Mouse (Mus musculus) intestine, postnatal 0 days (tissue): ENCODE data around the gene Syn3. TPM values are rescaled to one million over a fixed set of nuclear protein-coding genes. Genes with fewer than 3 reads are reported as not detected.

Source experiments
- ATAC-seq: fragments of 200-750 bp; cut with Nextera tagmentation; 2 replicates; pipeline ENCODE4 v1.8.0; 2017; ENCODE audit warnings: mild to moderate bottlenecking, moderate TSS enrichment, moderate library complexity
- H3K27ac ChIP-seq: fragments of 300-500 bp; sonication (generic); 2 replicates; pipeline ENCODE4 v1.5.1; 2014; ENCODE audit warnings: mild to moderate bottlenecking, low read depth, low read length, moderate library complexity
- H3K27me3 ChIP-seq: fragments of 300-500 bp; sonication (generic); replicated peaks from 2 replicates; pipeline ENCODE4 v1.6.1; 2014; ENCODE audit warnings: low read length, mixed read lengths; ENCODE audit not compliant: control insufficient read depth, insufficient read depth
- H3K36me3 ChIP-seq: fragments of 300-500 bp; sonication (generic); 2 replicates; pipeline ENCODE4 v1.6.1; 2014; ENCODE audit warnings: mild to moderate bottlenecking, moderate library complexity; ENCODE audit not compliant: control insufficient read depth, insufficient read depth
- H3K4me1 ChIP-seq: fragments of 300-500 bp; sonication (generic); replicated peaks from 2 replicates; pipeline ENCODE4 v1.6.1; 2014; ENCODE audit warnings: antibody characterized with exemption, low read length, mixed read lengths; ENCODE audit not compliant: control insufficient read depth, insufficient read depth
- H3K4me2 ChIP-seq: fragments of 300-500 bp; sonication (generic); replicated peaks from 2 replicates; pipeline ENCODE4 v1.6.1; 2014; ENCODE audit warnings: low read depth, mild to moderate bottlenecking, moderate library complexity
- H3K4me3 ChIP-seq: fragments of 300-500 bp; sonication (generic); 2 replicates; pipeline ENCODE4 v1.5.1; 2014; ENCODE audit warnings: low read depth, low read length
- H3K9ac ChIP-seq: fragments of 300-500 bp; sonication (generic); 2 replicates; pipeline ENCODE4 v1.6.1; 2014; ENCODE audit warnings: mild to moderate bottlenecking, low read depth, low read length
- H3K9me3 ChIP-seq: fragments of 300-500 bp; sonication (generic); 2 replicates; pipeline ENCODE4 v1.6.1; 2016; ENCODE audit warnings: mixed run types; ENCODE audit not compliant: control insufficient read depth
- CTCF ChIP-seq: sonication (generic); IDR thresholded peaks from 2 replicates; pipeline ENCODE4 v1.5.1; 2016; ENCODE audit warnings: low read depth, mild to moderate bottlenecking, control low read depth, antibody characterized with exemption, moderate library complexity
- WGBS: fragments of 180-500 bp; shearing (Covaris S2); extraction: QIAGEN DNeasy Blood & Tissue Kit; methylation state at CpG from one replicate; pipeline ENCODE4 v1.1.7; 2014; 5-methylcytosine and 5-hydroxymethylcytosine counted together
- polyA plus RNA-seq: library from polyadenylated mRNA; unstranded; fragments of >200 nt; fragmentation: Nextera tagmentation; extraction: Ambion mirVana; gene quantifications from 2 replicates; pipeline ENCODE4 v1.2.1, GENCODE M21; 2015

Gene Syn3
- polyA plus RNA-seq, 1 experiment from 2014 or later: 1.1 TPM

DNA sequence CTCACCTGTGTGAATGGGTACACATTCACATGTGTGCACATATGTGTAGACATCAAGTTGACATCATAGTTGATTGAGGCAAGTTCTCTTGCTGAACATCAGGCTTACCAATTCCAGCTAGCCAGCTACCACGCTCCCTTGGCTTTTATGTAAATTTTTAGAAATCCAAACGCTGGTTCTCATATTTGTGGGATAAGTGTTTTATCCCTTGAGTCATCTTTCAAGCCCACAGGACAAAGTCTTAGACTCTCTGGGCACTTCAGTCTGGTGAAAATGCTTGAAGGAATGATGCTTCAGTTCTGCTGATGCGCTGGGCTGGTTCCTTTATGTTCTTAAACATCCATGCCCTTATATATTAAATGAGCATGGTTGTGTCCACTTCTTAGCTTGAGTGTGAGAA, 279.7 kb downstream of the Syn3 start:
- 81% methylated on average over 3 of the region's 3 CpGs for WGBS
- no peak overlapping the region for H3K27ac ChIP-seq
- no peak overlapping the region for H3K9ac ChIP-seq
- ATAC-seq: no peak
- no peaks in the 10 kb centered on the region for H3K36me3 ChIP-seq
- no peak overlapping the region for H3K4me3 ChIP-seq
- no peak overlapping the region for H3K4me2 ChIP-seq
- no peaks in the 10 kb centered on the region for H3K4me1 ChIP-seq
- no peak for TF ChIP-seq CTCF
- H3K9me3 ChIP-seq: no peaks in the 10 kb centered on the region
- H3K27me3 ChIP-seq: no peaks in the 10 kb centered on the region

DNA sequence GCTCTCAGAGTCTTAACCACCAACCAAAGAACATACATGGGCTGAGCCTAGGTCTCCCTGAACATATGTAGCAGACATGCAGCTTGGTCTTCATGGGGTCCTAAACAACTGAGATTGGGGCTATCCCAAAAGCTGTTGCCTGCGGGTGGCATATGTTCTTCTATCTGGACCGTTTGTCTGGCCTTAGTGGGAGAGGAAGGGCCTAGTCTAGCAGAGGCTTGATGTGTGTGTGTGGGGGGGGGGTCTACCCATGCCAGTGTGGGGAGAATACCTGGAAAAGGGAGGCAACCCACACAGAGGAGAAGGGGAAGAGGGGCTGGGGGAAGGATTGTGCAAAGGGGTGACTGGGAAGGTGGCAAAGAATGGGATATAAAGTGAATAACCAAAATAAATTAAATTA, 281.9 kb downstream of the Syn3 start:
- no peak for TF ChIP-seq CTCF
- Histone ChIP-seq H3K27me3 (no peaks in the 10 kb centered on the region), H3K27ac (no peak overlapping the region), H3K4me3 (no peak overlapping the region), H3K4me1 (no peaks in the 10 kb centered on the region), H3K36me3 (no peaks in the 10 kb centered on the region), H3K9ac (no peak overlapping the region), H3K4me2 (no peak overlapping the region), H3K9me3 (no peaks in the 10 kb centered on the region)
- 82% methylated on average over 2 of the region's 2 CpGs for WGBS
- ATAC-seq: no peak

DNA sequence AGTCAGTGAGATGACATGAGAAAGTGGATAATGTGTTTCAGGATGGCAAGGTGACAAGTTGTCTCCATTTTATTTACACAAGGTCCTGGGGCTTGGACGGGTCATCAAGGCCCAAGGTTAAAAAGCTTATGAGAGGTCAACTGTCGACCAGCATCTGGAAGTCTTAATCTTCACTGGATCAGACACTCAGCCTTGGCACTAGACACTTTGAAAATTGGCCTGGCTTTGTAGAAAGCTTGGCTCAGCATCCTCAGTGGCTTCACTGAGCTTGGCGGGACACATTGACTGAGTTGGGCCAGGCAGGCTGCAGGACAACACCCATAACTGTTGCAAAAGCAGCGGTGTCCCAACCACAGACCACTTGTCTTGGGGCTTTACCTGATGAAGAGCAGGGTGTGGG, 286.6 kb downstream of the Syn3 start:
- no peaks in the 10 kb centered on the region for H3K27me3 ChIP-seq
- no peak overlapping the region for H3K9ac ChIP-seq
- no peak overlapping the region for H3K4me2 ChIP-seq
- TF ChIP-seq CTCF: no peak
- no peaks in the 10 kb centered on the region for H3K4me1 ChIP-seq
- no peak overlapping the region for H3K27ac ChIP-seq
- no peak for ATAC-seq
- WGBS: 63% methylated on average over 4 of the region's 4 CpGs
- H3K4me3 ChIP-seq: no peak overlapping the region
- H3K9me3 ChIP-seq: no peaks in the 10 kb centered on the region
- H3K36me3 ChIP-seq: no peaks in the 10 kb centered on the region

DNA sequence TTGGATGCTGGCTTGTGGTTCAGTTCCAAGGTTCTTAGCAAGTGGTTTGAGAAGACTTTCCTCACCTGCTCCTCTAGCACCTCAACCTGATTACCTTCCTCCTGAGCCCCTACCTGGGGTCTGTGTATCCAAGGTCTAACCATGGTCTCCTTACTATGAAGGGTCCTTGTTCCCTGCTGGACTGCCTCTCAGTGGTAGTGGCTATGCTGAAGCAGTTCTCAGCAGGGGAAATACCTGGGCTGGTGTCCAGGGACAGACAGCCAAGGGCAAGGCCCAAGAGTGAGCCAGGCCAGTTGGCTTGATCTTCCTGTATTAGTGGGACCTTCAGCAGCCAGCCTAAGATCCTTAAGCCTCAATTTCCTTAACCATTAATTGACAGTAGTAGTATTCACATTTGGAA, 294.8 kb downstream of the Syn3 start:
- TF ChIP-seq CTCF: no peak
- H3K9ac ChIP-seq: no peak overlapping the region
- H3K36me3 ChIP-seq: no peaks in the 10 kb centered on the region
- H3K4me1 ChIP-seq: no peaks in the 10 kb centered on the region
- H3K4me2 ChIP-seq: no peak overlapping the region
- no peaks in the 10 kb centered on the region for H3K9me3 ChIP-seq
- H3K27ac ChIP-seq: no peak overlapping the region
- ATAC-seq: no peak
- no peak overlapping the region for H3K4me3 ChIP-seq
- H3K27me3 ChIP-seq: no peaks in the 10 kb centered on the region

DNA sequence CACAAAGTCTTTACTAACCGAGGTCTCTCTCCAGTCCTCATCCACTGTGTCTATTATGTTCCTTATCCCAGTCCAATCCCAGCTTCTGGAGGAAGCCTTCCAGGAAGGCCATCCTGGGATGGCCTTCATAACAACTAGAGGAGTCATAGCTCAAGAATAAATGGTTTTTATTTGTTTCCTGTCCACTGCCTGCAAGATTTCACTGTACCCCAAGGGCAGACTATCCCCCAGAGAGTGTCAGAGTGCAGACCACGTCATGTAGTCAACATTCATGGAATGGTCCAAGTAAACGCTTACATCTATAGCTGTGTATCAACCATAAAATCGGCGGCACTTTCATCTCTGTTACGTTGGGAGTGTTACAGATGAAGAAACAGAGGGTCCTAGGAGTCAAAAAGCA, 295.5 kb downstream of the Syn3 start:
- WGBS: 84% methylated on average over 6 of the region's 6 CpGs
- Histone ChIP-seq H3K36me3 (no peaks in the 10 kb centered on the region), H3K4me3 (no peak overlapping the region), H3K27ac (no peak overlapping the region), H3K9me3 (no peaks in the 10 kb centered on the region), H3K4me2 (no peak overlapping the region), H3K27me3 (no peaks in the 10 kb centered on the region), H3K4me1 (no peaks in the 10 kb centered on the region), H3K9ac (no peak overlapping the region)
- ATAC-seq: no peak
- no peak for TF ChIP-seq CTCF

DNA sequence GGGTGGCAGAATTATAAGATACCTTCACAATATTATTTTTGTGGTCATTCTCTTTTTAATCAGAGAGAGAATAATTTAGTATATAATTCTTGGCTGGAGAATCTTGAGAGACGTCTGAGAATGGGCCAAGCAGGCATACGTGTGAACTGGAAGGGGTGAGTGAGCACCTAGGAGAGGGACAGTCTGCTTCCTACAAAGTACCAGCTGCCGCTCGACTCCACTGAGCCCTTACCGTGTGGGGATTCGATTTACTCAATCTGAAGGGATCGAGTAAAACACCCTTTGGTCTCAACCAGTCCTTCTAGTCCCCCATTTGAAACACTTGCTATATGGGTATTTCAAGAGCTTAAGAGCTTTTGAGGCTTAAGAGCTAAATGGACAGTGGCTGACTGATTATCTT, 296.9 kb downstream of the Syn3 start:
- Histone ChIP-seq H3K9me3 (no peaks in the 10 kb centered on the region), H3K27me3 (no peaks in the 10 kb centered on the region), H3K4me3 (no peak overlapping the region), H3K36me3 (no peaks in the 10 kb centered on the region), H3K4me2 (no peak overlapping the region), H3K4me1 (no peaks in the 10 kb centered on the region), H3K9ac (no peak overlapping the region), H3K27ac (no peak overlapping the region)
- no peak for TF ChIP-seq CTCF
- 83% methylated on average over 7 of the region's 7 CpGs for WGBS
- ATAC-seq: no peak

DNA sequence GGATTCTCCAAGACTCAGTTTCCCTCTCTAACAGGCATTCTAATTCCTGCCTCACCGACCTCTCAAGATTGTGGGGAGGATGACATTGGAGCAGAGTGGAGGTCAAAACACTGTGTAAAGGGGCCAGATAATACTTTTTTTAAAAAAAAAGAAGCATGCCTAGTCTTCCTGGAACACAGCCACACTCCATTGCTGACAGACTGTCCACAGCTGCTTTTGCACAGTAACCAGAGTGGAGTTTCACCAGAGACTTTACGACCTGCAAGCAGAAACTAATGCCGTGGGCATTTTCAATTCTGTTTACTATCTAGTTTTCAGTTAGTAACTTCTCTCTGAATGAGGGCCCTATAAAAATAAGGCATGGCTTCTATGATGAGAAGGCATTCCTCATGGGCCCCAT, 297.7 kb downstream of the Syn3 start:
- 54% methylated on average over 3 of the region's 3 CpGs for WGBS
- ATAC-seq: no peak

More for the DNA sequence above, 297.7 kb downstream of the Syn3 start:
- Histone ChIP-seq H3K4me2 (no peak overlapping the region), H3K9ac (no peak overlapping the region), H3K27me3 (no peaks in the 10 kb centered on the region), H3K27ac (no peak overlapping the region), H3K36me3 (no peaks in the 10 kb centered on the region), H3K9me3 (no peaks in the 10 kb centered on the region), H3K4me1 (no peaks in the 10 kb centered on the region), H3K4me3 (no peak overlapping the region)
- TF ChIP-seq CTCF: no peak
